Mouse (Mus musculus): ENCODE data around the gene Ppip5k1.

- TF ChIP-seq CTCF (IDR thresholded peaks at IDR 0.05) (no peak), EP300 (IDR thresholded peaks at IDR 0.05; ENCODE audit: insufficient read depth, low read depth, low read length) (no peak), POLR2A (IDR thresholded peaks at IDR 0.05; ENCODE audit: insufficient read depth, low read depth, low read length) (no peak)
Measured at GRCm38 (mm10) chr2:121297701-121298100, 57.5 kb downstream of the Ppip5k1 start.
